Mouse (Mus musculus) midbrain, embryonic 13.5 days (tissue): ENCODE results near the gene Cpeb3. TPM values are rescaled to one million over a fixed set of nuclear protein-coding genes. Genes with fewer than 3 reads are reported as not detected.
A peak's percentile ranks its signal among the peaks of the same experiment; 100 is the strongest.
"Not testable (repeated sequence)": the region's sequence is repeated elsewhere in the genome, so short reads cannot be mapped to it uniquely, and the experiment has no call there.

Experiments
- ATAC-seq: fragments of 200-750 bp; cut with Nextera tagmentation; 2 replicates; pipeline ENCODE4 v1.8.0; 2017; ENCODE audit warnings: mild to moderate bottlenecking, moderate TSS enrichment, moderate library complexity
- H3K27ac ChIP-seq: fragments of 300-500 bp; sonication (generic); 2 replicates; pipeline ENCODE4 v1.5.1; 2015; ENCODE audit warnings: inconsistent platforms, mild to moderate bottlenecking, moderate library complexity
- H3K27me3 ChIP-seq: fragments of 300-500 bp; sonication (generic); 2 replicates; pipeline ENCODE4 v1.6.1; 2015; ENCODE audit warnings: mild to moderate bottlenecking, inconsistent platforms
- H3K36me3 ChIP-seq: fragments of 300-500 bp; sonication (generic); 2 replicates; pipeline ENCODE4 v1.6.1; 2015; ENCODE audit warnings: mild to moderate bottlenecking, inconsistent platforms
- H3K4me1 ChIP-seq: fragments of 300-500 bp; sonication (generic); replicated peaks from 2 replicates; pipeline ENCODE4 v1.6.1; 2015; ENCODE audit warnings: inconsistent platforms
- H3K4me2 ChIP-seq: fragments of 300-500 bp; sonication (generic); replicated peaks from 2 replicates; pipeline ENCODE4 v1.6.1; 2015; ENCODE audit warnings: moderate library complexity, mild to moderate bottlenecking, inconsistent platforms
- H3K4me3 ChIP-seq: fragments of 300-500 bp; sonication (generic); replicated peaks from 2 replicates; pipeline ENCODE4 v1.5.1; 2015; ENCODE audit warnings: mild to moderate bottlenecking, inconsistent platforms
- H3K9ac ChIP-seq: fragments of 300-500 bp; sonication (generic); replicated peaks from 2 replicates; pipeline ENCODE4 v1.6.1; 2015; ENCODE audit warnings: mild to moderate bottlenecking, inconsistent platforms
- H3K9me3 ChIP-seq: fragments of 300-500 bp; sonication (generic); 2 replicates; pipeline ENCODE4 v1.6.1; 2016; ENCODE audit warnings: mild to moderate bottlenecking, inconsistent platforms
- WGBS: fragments of 180-500 bp; shearing (Covaris S2); methylation state at CpG from one replicate; pipeline ENCODE4 v1.1.7; 2015; 5-methylcytosine and 5-hydroxymethylcytosine counted together
- polyA plus RNA-seq: library from polyadenylated mRNA; unstranded; fragments of >200 nt; fragmentation: Nextera tagmentation; extraction: Ambion mirVana; gene quantifications from 2 replicates; pipeline ENCODE4 v1.2.1, GENCODE M21; 2015

Gene Cpeb3
- polyA plus RNA-seq, 1 experiment from 2014 or later, result 11.0 TPM

GRCm38 (mm10) chr19:37233561-37234539 lies 25.4 kb upstream of the Cpeb3 start:
- peak overlapping the region; percentile 65 for H3K9ac ChIP-seq
- peak; percentile 74 for ATAC-seq
- whole genome bisulfite sequencing, result 4% methylated on average over 63 of the region's 63 CpGs
- H3K9me3 ChIP-seq, result no peaks in the 10 kb centered on the region
- H3K4me1 ChIP-seq, result peaks cover 24% of the 10 kb centered on the region
- H3K27me3 ChIP-seq, result peaks cover 30% of the 10 kb centered on the region
- H3K4me2 ChIP-seq, result peak overlapping the region; percentile 83
- no peaks in the 10 kb centered on the region for H3K36me3 ChIP-seq
- H3K27ac ChIP-seq, result no peak overlapping the region
- peak overlapping the region; percentile 49 for H3K4me3 ChIP-seq

- not testable (repeated sequence) for H3K4me3 ChIP-seq, H3K9me3 ChIP-seq, ATAC-seq, H3K27ac ChIP-seq, H3K36me3 ChIP-seq, H3K9ac ChIP-seq, H3K4me2 ChIP-seq
- WGBS, result 82% methylated on average over 9 of the region's 9 CpGs
- Histone ChIP-seq H3K4me1 (peaks cover 11% of the 10 kb centered on the region), H3K27me3 (peaks cover 30% of the 10 kb centered on the region)
These were observed 24.2 kb upstream of the Cpeb3 start for GRCm38 (mm10) chr19:37232598-37232997.

- Histone ChIP-seq H3K27ac (no peak overlapping the region), H3K4me3 (no peak overlapping the region), H3K36me3 (peaks cover 38% of the 10 kb centered on the region), H3K9ac (no peak overlapping the region), H3K4me2 (no peak overlapping the region), H3K27me3 (no peaks in the 10 kb centered on the region), H3K9me3 (no peaks in the 10 kb centered on the region), H3K4me1 (no peaks in the 10 kb centered on the region)
- no peak for ATAC-seq
- WGBS, result 83% methylated on average over 6 of the region's 6 CpGs
These were observed 16.9 kb upstream of the Cpeb3 start for GRCm38 (mm10) chr19:37225197-37225862.

GRCm38 (mm10) chr19:37214711-37215110 lies 6.3 kb upstream of the Cpeb3 start:
- Histone ChIP-seq H3K4me1 (peaks cover 2% of the 10 kb centered on the region), H3K9ac (no peak overlapping the region), H3K27ac (no peak overlapping the region), H3K36me3 (peaks cover 70% of the 10 kb centered on the region), H3K9me3 (no peaks in the 10 kb centered on the region), H3K4me3 (no peak overlapping the region), H3K4me2 (no peak overlapping the region), H3K27me3 (no peaks in the 10 kb centered on the region)
- no peak for ATAC-seq
- WGBS, result 91% methylated on average over 2 of the region's 2 CpGs

- Histone ChIP-seq H3K4me3 (no peak overlapping the region), H3K4me2 (no peak overlapping the region), H3K27ac (no peak overlapping the region), H3K9me3 (no peaks in the 10 kb centered on the region), H3K4me1 (peaks cover 20% of the 10 kb centered on the region), H3K27me3 (no peaks in the 10 kb centered on the region), H3K36me3 (peaks cover 44% of the 10 kb centered on the region), H3K9ac (no peak overlapping the region)
- WGBS, result 91% methylated on average over 3 of the region's 3 CpGs
- ATAC-seq, result no peak
These were observed 3.0 kb upstream of the Cpeb3 start for GRCm38 (mm10) chr19:37211416-37211815.

DNA sequence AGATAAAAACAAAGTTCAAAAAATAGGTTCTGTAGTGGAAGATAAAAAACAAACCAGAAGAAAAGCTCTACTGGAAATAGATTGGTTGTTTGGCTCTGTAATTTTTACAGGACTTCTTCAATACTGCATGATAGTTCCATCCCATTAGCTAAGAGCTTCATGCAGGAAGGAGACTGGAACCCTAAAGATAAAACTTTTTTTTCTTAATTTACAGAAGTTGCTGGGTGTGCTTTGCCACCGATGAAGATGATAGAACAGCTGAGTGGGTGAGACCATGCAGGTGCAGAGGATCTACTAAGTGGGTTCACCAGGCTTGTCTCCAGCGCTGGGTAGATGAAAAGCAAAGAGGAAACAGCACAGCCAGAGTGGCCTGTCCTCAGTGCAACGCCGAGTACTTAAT lies 2.1 kb upstream of the Cpeb3 start:
- Histone ChIP-seq H3K36me3 (peaks cover 36% of the 10 kb centered on the region), H3K27ac (no peak overlapping the region), H3K4me2 (no peak overlapping the region), H3K9me3 (no peaks in the 10 kb centered on the region), H3K9ac (no peak overlapping the region), H3K4me1 (peaks cover 20% of the 10 kb centered on the region), H3K4me3 (no peak overlapping the region), H3K27me3 (0 out of 2 replicates have a peak, but pooled peaks cover 1% of the 10 kb centered on the region)
- WGBS, result 97% methylated on average over 4 of the region's 4 CpGs
- ATAC-seq, result no peak

- H3K27ac ChIP-seq, result no peak overlapping the region
- H3K27me3 ChIP-seq, result 0 out of 2 replicates have a peak, but pooled peaks cover 4% of the 10 kb centered on the region
- peaks cover 32% of the 10 kb centered on the region for H3K36me3 ChIP-seq
- H3K4me1 ChIP-seq, result peaks cover 20% of the 10 kb centered on the region
- no peak for ATAC-seq
- H3K9me3 ChIP-seq, result no peaks in the 10 kb centered on the region
- peak overlapping the region; percentile 100; the same call in 1 of the 2 replicates for H3K4me3 ChIP-seq
- WGBS, result 87% methylated on average over 8 of the region's 8 CpGs
- H3K4me2 ChIP-seq, result peak overlapping the region; percentile 88
- H3K9ac ChIP-seq, result no peak overlapping the region
These were observed 1.2 kb upstream of the Cpeb3 start for GRCm38 (mm10) chr19:37209467-37210128.

DNA sequence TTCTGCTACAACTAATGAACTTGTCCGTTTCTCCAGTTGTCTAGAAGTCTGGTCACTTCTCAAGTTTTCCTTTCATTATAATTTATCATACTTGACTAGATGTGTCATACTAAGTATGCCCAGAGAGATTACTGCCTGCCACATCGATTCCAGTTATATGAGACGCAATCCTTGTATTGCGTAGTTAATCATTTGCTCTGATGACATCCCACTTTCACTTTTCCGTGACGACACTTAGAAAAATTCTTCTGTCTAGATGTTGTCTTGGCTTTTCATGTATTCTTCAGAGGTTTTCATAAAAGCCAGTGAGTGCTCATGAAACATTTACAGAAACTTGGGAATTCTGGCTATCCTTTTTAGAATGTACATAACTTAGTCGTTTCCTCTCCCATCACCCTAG lies 585 bp upstream of the Cpeb3 start:
- Histone ChIP-seq H3K27ac (no peak overlapping the region), H3K4me2 (peak overlapping the region; percentile 88), H3K36me3 (peaks cover 32% of the 10 kb centered on the region), H3K9ac (peak overlapping the region; percentile 97), H3K4me1 (peaks cover 20% of the 10 kb centered on the region), H3K9me3 (no peaks in the 10 kb centered on the region), H3K27me3 (0 out of 2 replicates have a peak, but pooled peaks cover 4% of the 10 kb centered on the region), H3K4me3 (peak overlapping the region; percentile 100)
- no peak for ATAC-seq
- WGBS, result 86% methylated on average over 7 of the region's 7 CpGs

DNA sequence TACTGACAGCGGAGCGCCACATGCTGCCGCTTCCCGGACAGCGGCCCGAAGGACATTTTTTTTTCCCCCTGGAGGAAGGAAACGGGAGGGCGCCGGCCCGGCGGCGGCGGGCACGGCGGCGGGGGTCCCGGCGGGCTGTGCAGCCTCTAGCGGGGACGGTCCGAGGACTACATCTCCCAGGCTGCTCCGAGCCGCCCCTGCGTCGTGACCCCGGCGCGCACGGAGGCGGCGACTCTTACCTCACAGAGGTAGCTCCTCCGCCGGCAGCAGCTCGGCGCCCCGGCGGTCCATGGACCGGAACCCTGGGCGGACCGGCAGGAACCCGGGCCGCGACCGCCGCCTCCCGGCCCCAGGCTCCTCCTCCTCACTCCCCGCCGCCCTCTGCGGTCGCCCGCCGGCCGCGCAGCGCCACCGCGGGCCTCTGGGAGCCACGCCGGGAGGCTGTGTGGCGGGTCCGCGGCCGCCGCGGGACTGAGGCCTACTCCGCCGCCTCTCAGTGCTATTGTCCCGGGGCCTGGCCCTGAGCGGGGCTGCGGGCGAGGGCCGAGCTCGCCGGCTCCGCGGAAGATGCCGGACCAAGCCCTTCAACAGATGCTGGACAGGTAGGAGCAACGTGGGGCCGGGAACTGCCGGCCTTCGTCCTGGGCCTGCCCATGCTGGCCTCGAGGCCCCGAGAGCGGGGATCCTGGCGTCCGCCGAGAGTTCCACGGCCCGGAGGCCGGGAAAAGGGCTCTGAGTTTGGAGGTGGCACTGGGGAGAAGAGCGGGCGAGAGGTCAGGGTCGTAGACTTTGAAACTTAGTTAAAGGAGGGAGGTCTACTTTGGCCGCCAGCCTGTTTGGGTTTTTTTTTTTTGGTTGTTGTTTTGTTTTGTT lies 862 bp downstream of the Cpeb3 start, which contains the start of gene March5:
Gene March5 (plus strand): TSS at position 241 of the 873 bp plus-strand sequence.
- Histone ChIP-seq H3K4me1 (peaks cover 20% of the 10 kb centered on the region), H3K9ac (peak within 1 kb of the TSS; percentile 97), H3K4me2 (peak within 1 kb of the TSS; percentile 88), H3K4me3 (peak within 1 kb of the TSS; percentile 100), H3K27me3 (0 out of 2 replicates have a peak, but pooled peaks cover 4% of the 10 kb centered on the region), H3K36me3 (peaks cover 22% of the 10 kb centered on the region), H3K27ac (peak within 1 kb of the TSS; percentile 87), H3K9me3 (no peaks in the 10 kb centered on the region)
- ATAC-seq, result peak; percentile 100
- under 1% methylated on average over 78 of the region's 94 CpGs for WGBS

GRCm38 (mm10) chr19:37206641-37207302 lies 1.6 kb downstream of the Cpeb3 start:
- ATAC-seq, result peak; percentile 87
- Histone ChIP-seq H3K9me3 (no peaks in the 10 kb centered on the region), H3K36me3 (peaks cover 14% of the 10 kb centered on the region), H3K27me3 (0 out of 2 replicates have a peak, but pooled peaks cover 4% of the 10 kb centered on the region), H3K27ac (peak overlapping the region; percentile 87), H3K4me3 (peak overlapping the region; percentile 100), H3K4me1 (peaks cover 20% of the 10 kb centered on the region), H3K4me2 (peak overlapping the region; percentile 88), H3K9ac (peak overlapping the region; percentile 97)
- WGBS, result under 1% methylated on average over 47 of the region's 47 CpGs
